Mouse (Mus musculus) kidney, postnatal 0 days (tissue): ENCODE results near the gene Fancf. TPM values are rescaled to one million over a fixed set of nuclear protein-coding genes. Genes with fewer than 3 reads are reported as not detected.

Experiments used
- ATAC-seq: fragments of 200-750 bp; cut with Nextera tagmentation; replicated peaks from 2 replicates; pipeline ENCODE4 v1.8.0; 2017; ENCODE audit warnings: low read depth, moderate number of reproducible peaks, moderate TSS enrichment, moderate library complexity; ENCODE audit not compliant: low FRiP score
- DNase-seq: peaks from one replicate; pipeline ENCODE4 v3.0.0-alpha.2; 2016; ENCODE audit warnings: low spot score
- H3K27ac ChIP-seq: fragments of 300-500 bp; sonication (generic); 2 replicates; pipeline ENCODE4 v1.5.1; 2014; ENCODE audit warnings: mild to moderate bottlenecking
- H3K27me3 ChIP-seq: fragments of 300-500 bp; sonication (generic); 2 replicates; pipeline ENCODE4 v1.6.1; 2014; ENCODE audit warnings: low read length, mixed read lengths; ENCODE audit not compliant: insufficient read depth
- H3K36me3 ChIP-seq: fragments of 300-500 bp; sonication (generic); 2 replicates; pipeline ENCODE4 v1.6.1; 2014; ENCODE audit warnings: low read length, mixed read lengths; ENCODE audit not compliant: insufficient read depth
- H3K4me1 ChIP-seq: fragments of 300-500 bp; sonication (generic); replicated peaks from 2 replicates; pipeline ENCODE4 v1.6.1; 2014; ENCODE audit warnings: antibody characterized with exemption, low read length, mixed read lengths; ENCODE audit not compliant: insufficient read depth
- H3K4me2 ChIP-seq: fragments of 300-500 bp; sonication (generic); 2 replicates; pipeline ENCODE4 v1.6.1; 2014; ENCODE audit warnings: mild to moderate bottlenecking, low read length, moderate library complexity, mixed read lengths
- H3K4me3 ChIP-seq: fragments of 300-500 bp; sonication (generic); replicated peaks from 2 replicates; pipeline ENCODE4 v1.5.1; 2014; ENCODE audit warnings: low read depth, low read length
- H3K9ac ChIP-seq: fragments of 300-500 bp; sonication (generic); 2 replicates; pipeline ENCODE4 v1.6.1; 2014; ENCODE audit warnings: low read depth, low read length
- H3K9me3 ChIP-seq: fragments of 300-500 bp; sonication (generic); replicated peaks from 2 replicates; pipeline ENCODE4 v1.6.1; 2016; ENCODE audit warnings: low read length, inconsistent platforms, mixed read lengths
- CTCF ChIP-seq: IDR thresholded peaks from 2 replicates; pipeline ENCODE4 v1.5.1; 2016; ENCODE audit warnings: antibody characterized with exemption, low read depth, mild to moderate bottlenecking, moderate library complexity
- WGBS: fragments of 180-500 bp; shearing (Covaris S2); extraction: QIAGEN DNeasy Blood & Tissue Kit; methylation state at CpG from one replicate; pipeline ENCODE4 v1.1.7; 2014; 5-methylcytosine and 5-hydroxymethylcytosine counted together
- polyA plus RNA-seq: library from polyadenylated mRNA; unstranded; fragments of >200 nt; fragmentation: Nextera tagmentation; extraction: Ambion mirVana; gene quantifications from 2 replicates; pipeline ENCODE4 v1.2.1, GENCODE M21; 2015

The Fancf gene
- polyA plus RNA-seq, 1 experiment from 2014 or later = 12.5 TPM

DNA sequence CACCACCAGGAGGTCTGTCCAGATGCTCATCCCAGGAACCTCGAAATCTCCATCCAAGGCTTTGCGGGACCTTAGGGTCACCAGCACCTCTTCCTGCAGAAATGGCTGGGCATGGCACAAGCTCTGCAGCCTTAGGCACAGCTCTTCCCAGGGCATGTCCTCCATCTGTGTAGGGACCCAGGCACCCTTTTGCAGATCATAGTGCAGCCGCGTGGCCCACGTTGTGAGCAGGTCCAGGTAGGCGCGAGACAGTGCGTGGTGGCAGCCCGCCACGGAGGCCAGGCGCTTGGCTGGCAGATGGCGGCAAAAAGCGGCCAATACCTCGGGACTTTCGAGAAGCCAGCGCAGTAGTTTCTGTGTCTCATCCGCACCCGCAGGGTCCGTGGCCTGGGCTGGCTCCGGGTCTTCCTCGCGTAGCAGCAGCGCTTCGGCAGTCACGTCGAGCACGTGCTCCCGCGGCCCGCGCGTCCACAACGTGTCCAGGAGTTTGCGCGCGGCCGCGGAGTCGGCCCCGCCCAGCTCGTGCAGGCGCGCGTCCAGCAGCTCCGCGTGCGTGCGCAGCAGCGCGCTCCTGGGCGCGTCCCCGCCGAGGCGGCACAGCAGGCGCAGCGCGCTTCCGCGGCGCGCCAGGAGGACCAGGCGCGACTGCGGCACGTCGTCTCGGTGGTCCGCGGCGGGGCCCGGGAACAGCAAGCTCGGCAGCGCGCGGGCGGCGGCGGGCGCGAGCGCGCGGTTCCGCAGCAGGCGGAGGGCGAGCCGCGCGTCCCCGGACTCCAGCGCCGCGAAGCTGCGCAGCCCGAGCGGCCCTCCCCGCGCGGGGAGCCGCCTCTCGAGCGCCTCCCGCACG lies 594 bp downstream of the Fancf start, which contains the start of gene Gas2:
Gene Gas2, plus strand, starts transcription at position 766 of the 847 bp plus-strand sequence.
- Histone ChIP-seq H3K4me2 (peak within 1 kb of the TSS; percentile 60), H3K27ac (peak within 1 kb of the TSS; percentile 96), H3K9ac (peak within 1 kb of the TSS; percentile 81), H3K36me3 (no peaks in the 10 kb centered on the region), H3K27me3 (no peaks in the 10 kb centered on the region), H3K4me3 (peak within 1 kb of the TSS; percentile 73), H3K4me1 (peaks cover 5% of the 10 kb centered on the region; the same call in 1 of the 2 replicates), H3K9me3 (no peaks in the 10 kb centered on the region)
- 8% methylated on average over 102 of the region's 105 CpGs for WGBS
- peak; percentile 80 for DNase-seq
- TF ChIP-seq CTCF = no peak
- ATAC-seq = peak; percentile 83

DNA sequence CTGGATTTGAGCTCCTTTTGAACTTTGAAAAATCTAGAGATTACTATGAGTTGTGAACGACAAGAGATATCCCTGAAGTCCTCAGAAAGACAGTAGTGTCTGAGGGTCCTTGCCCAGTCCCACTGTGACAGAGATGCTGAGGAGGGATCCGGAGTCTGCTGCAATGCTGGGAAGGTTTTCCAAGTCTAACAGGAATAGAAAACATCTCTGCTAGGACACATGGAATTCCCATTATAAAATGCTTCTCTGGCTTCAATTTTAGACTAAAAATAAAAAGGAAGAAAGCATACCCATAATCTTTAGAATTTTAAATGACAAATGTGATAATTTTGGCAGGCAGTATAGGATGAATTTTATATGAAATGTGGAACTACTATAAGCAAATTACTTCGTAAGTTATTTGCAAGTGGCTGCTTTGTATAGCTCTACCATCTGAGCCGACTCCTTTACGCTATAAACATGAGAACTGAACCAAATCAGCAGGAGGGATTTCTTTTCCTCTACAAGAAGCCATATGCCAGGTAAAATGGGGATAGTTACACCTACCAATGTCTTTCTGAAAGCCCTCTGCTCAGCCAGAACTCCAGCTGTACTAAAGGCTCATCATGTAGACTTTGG lies 10.1 kb downstream of the Fancf start:
- ATAC-seq = no peak
- no peaks in the 10 kb centered on the region for H3K4me1 ChIP-seq
- H3K36me3 ChIP-seq = no peaks in the 10 kb centered on the region
- no peak overlapping the region for H3K27ac ChIP-seq
- H3K4me2 ChIP-seq = no peak overlapping the region
- H3K9me3 ChIP-seq = no peaks in the 10 kb centered on the region
- DNase-seq = no peak
- H3K9ac ChIP-seq = no peak overlapping the region
- H3K27me3 ChIP-seq = no peaks in the 10 kb centered on the region
- 94% methylated on average over 5 of the region's 5 CpGs for WGBS
- no peak for TF ChIP-seq CTCF
- no peak overlapping the region for H3K4me3 ChIP-seq

DNA sequence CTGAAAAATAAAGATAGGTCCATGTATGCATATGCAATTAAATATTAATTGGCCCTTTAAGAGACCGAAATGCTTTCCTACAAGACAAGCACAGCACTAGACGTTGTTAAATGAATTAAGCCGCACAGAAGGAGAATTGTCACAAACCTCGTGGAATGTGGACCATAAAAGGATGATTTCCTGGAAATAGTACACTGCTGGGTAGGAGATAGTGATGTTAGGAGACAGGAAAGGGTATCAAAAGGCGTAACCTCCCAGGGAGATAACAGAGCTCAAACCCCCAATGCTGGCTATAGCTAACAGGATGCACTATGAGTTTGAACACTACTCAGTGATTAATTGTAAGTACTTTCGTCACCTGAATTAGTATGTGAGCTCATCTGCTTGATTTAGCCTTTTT lies 11.2 kb downstream of the Fancf start:
- no peak overlapping the region for H3K4me3 ChIP-seq
- no peaks in the 10 kb centered on the region for H3K4me1 ChIP-seq
- no peak overlapping the region for H3K27ac ChIP-seq
- ATAC-seq (no peak), DNase-seq (no peak)
- H3K9ac ChIP-seq = no peak overlapping the region
- no peaks in the 10 kb centered on the region for H3K27me3 ChIP-seq
- WGBS = 80% methylated on average over 6 of the region's 6 CpGs
- H3K36me3 ChIP-seq = no peaks in the 10 kb centered on the region
- no peak for TF ChIP-seq CTCF
- no peaks in the 10 kb centered on the region for H3K9me3 ChIP-seq
- H3K4me2 ChIP-seq = no peak overlapping the region

DNA sequence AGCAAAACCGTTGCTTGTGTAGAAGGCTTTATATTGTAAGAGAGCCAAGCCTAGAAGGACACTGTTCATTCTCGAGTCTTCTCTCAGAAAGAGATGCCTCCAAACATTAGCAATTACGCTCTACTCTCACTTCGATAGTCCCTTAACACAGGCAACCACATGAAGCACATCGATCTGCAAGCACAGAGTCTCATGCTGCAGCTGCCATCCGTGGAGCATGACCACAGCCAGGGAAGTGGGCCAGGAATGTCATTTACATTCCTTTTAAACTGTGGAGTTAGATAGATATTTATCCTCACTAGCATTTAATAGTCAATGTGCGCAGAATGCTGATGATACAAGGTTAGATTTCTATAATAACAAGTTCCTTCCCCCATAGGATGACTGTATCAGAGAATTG lies 21.6 kb downstream of the Fancf start:
- Histone ChIP-seq H3K36me3 (no peaks in the 10 kb centered on the region), H3K9me3 (no peaks in the 10 kb centered on the region), H3K4me2 (no peak overlapping the region), H3K27ac (no peak overlapping the region), H3K4me1 (0 out of 2 replicates have a peak, but pooled peaks cover 3% of the 10 kb centered on the region), H3K27me3 (no peaks in the 10 kb centered on the region), H3K9ac (no peak overlapping the region), H3K4me3 (no peak overlapping the region)
- WGBS = 54% methylated on average over 7 of the region's 7 CpGs
- ATAC-seq (no peak), DNase-seq (peak; percentile 30)
- no peak for TF ChIP-seq CTCF

DNA sequence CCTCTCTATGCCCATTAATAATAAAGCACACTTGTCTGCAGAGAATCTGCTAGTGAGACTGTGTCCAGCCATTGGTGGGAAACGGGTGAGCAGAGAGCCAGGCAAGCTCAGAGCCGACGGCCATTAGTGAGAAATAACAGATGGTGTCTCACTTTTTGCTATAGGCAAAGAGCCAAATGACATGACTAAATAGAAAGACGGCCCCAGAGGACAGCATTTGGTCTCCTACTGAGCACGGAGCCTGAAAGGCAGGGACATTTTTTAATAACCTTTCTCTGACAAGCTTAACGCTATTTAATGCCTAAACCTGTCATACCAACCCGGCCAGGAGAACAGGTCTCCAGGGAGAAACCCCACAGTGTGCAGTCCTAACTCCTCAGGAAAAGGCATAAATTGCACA lies 30.1 kb downstream of the Fancf start:
- Histone ChIP-seq H3K4me1 (no peaks in the 10 kb centered on the region), H3K27ac (no peak overlapping the region), H3K9ac (no peak overlapping the region), H3K9me3 (no peaks in the 10 kb centered on the region), H3K4me3 (no peak overlapping the region), H3K36me3 (no peaks in the 10 kb centered on the region), H3K27me3 (no peaks in the 10 kb centered on the region), H3K4me2 (peak overlapping the region; percentile 21; the same call in 1 of the 2 replicates)
- DNase-seq = peak; percentile 63
- WGBS = 23% methylated on average over 7 of the region's 7 CpGs
- TF ChIP-seq CTCF = no peak
- no peak for ATAC-seq

DNA sequence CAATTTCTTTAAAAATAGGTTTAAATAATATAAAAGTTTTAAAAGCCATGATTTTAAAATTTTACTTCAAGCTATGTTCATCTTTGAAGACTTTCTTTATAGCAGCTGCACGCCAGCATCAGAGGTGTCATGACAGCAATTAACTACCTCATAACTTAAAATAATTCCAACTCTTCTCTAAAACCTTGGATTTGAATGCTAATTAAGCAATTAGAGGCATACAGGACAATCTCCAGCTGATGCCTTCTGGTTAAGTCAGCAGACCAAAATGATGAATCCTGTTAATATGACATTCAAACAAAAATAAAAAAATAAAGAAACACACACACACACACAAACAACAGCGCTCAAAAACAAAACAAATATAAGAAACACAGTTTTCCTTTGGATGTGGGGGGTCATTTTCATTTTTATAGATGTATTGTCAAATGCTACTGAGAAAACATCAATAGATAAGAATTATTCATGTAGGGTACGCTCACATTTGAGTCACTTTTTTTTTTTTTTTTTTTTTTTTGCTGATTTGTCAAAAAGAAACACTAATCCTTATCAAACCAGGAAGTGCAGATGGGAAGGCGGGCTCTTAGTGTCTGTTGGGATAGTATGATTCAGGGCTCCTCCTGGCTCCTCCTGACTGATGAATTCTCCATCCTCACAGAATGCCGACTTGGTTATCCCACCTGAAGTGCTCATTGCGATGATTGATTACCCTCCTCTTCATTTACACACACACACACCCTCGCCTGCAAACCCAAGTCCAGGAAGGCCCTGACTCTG lies 38.3 kb downstream of the Fancf start:
- Histone ChIP-seq H3K36me3 (no peaks in the 10 kb centered on the region), H3K9ac (no peak overlapping the region), H3K27ac (no peak overlapping the region), H3K4me1 (no peaks in the 10 kb centered on the region), H3K4me2 (no peak overlapping the region), H3K9me3 (no peaks in the 10 kb centered on the region), H3K27me3 (no peaks in the 10 kb centered on the region), H3K4me3 (no peak overlapping the region)
- ATAC-seq (no peak), DNase-seq (no peak)
- WGBS = 75% methylated on average over 7 of the region's 7 CpGs
- no peak for TF ChIP-seq CTCF
